Mouse (Mus musculus): ENCODE measurements at regions not wholly inside any gene's neighbourhood (a gene's known extent, or its start where the extent isn't known, plus 50 kb on each side); places are given as distances from the start of the nearest gene placed in this dataset.

DNA sequence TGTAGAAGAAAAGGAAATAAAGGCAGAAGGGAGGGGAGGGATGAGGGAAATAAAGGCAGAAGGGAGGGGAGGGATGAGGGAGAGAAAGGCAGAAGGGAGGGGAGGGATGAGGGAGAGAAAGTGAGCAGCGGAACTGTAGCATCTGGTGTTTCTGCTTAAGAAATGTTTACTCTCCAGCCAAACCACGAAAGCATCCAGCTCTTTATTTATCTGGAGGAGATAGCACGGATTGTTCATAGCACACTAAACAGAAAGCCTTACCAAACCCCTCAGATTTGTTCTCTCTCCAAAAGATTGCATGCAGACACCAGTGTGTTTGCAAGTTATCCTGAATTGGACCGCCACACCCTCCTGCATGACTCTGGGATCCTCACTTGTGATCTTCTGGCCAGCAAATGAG lies 168.4 kb upstream of the Cxcl12 start:
- no peak for DNase-seq (ENCODE audit: low spot score in 2 of 2)

DNA sequence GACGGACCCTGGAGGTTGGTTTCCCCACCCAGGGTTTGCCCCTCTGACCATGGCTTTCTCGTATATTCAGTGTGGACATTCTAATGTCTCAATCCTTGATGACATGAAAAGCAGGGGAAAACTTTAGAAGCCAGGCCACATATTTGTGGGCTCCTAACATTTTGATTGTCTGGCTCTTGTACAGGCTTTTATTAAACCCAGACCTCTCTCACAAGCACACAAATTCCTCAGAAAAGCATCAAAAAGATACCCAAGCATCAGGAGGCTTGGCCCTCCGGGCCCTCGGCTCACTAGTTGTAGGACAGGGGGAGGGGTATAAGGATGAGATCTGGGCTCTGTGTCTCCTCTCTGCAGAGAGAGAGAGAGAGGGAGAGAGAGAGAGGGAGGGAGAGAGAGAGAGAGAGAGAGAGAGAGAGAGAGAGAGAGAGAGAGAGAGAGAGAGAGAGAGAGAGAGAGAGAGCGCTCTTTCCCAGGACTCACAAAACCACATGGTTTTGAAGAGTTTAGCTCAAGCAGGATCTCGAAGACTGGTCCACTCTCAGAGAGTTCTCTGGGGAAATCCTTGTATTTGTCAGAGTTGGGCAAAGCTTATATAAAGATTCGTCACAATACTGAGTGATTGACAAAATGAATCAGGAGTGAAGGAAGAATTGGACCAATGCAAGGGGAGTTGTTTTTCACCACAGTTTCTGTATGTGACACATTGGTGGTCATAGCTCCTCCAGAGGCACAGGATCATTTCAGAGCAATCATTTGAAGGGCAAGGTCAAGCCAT lies 167.2 kb upstream of the Cxcl12 start:
- no peak for DNase-seq (ENCODE audit: low spot score in 2 of 2)

DNA sequence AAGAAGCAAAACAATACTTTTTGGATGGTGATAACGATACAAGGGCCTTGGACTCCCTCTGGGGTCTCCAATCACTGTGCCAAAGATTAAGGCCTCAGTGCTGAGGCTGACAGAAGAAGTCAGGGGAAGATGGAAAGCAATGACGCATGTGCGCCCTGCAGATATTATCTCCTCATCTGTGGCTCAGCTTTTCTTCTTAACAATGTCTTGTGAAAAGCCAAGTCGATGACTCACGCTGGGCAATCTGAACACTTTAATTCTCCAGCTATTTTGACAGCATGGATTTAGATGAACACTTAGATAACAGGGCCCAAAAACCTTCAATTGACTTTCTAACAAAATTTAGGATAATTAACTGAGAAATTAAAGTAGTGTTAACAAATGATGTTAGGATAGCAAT lies 155.7 kb upstream of the Cxcl12 start:
- no peak for DNase-seq (ENCODE audit: low spot score in 2 of 2)

DNA sequence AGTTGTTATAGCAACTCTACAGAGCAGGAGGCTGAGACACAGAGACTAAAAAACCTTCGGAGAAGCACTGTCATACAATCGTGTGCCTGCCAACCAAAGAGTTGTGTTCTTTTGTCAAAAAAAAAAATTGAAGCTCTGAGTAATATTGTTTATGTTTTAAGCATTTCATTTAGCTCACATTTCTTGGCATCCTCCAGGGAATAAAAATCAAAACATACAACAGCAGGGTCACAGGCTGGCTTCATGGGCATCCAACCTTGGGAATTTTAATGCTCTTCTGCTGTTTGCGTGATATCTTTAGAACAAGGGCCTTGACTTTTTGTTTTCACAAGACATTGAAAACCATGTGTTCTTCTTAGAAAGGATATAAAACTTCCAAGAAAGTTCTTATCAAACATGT lies 152.9 kb upstream of the Cxcl12 start:
- no peak for DNase-seq (ENCODE audit: low spot score in 2 of 2)

GRCm38 (mm10) chr6:117021851-117022250 lies 146.5 kb upstream of the Cxcl12 start:
- no peak for DNase-seq (ENCODE audit: low spot score in 2 of 2)

GRCm38 (mm10) chr6:117032042-117032746 lies 136.1 kb upstream of the Cxcl12 start:
- no peak for DNase-seq (ENCODE audit: low spot score in 2 of 2)

DNA sequence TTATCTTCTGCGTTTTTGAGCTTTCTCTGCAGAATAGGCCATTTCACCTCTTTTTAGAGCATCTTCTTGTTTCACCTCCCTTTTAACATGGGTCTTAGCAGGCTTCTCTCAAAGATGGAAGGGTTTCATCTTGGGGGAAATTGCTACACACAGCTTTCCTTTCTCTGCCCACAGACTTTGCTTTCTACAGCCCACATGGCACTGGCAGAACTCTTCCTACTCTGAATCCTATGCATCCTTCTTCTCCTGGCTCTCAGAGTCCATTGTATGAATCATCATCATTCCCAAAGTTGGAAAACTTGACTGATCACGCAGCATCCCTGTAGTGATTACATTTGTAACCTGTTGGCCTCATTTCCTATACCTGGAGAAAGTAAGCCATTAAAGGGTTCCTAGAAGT lies 124.6 kb upstream of the Cxcl12 start:
- DNase-seq (ENCODE audit: low spot score in 2 of 2), result no peak

GRCm38 (mm10) chr6:117049459-117050010 lies 118.8 kb upstream of the Cxcl12 start:
- DNase-seq (ENCODE audit: low spot score in 2 of 2), result no peak

DNA sequence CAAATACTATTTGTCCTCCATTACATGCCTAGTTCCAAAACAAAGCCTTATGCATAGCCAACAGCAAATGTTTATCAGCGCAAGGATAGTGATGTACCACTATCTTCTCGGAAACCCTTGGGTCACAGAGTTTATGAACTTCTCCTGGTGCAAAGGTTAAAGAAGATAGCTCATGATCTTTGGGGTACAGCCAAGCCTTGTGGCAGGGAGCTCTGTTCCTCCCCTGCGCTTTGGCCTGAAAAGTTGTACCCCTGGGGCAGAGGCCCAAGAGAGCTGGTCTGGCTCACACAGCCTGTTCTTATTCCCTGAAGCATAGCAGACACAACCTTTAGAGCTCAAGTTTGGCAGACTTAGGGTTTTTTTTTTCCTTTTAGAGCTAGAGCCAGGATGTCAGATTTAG lies 107.6 kb upstream of the Cxcl12 start:
- DNase-seq (ENCODE audit: low spot score in 2 of 2), result no peak

DNA sequence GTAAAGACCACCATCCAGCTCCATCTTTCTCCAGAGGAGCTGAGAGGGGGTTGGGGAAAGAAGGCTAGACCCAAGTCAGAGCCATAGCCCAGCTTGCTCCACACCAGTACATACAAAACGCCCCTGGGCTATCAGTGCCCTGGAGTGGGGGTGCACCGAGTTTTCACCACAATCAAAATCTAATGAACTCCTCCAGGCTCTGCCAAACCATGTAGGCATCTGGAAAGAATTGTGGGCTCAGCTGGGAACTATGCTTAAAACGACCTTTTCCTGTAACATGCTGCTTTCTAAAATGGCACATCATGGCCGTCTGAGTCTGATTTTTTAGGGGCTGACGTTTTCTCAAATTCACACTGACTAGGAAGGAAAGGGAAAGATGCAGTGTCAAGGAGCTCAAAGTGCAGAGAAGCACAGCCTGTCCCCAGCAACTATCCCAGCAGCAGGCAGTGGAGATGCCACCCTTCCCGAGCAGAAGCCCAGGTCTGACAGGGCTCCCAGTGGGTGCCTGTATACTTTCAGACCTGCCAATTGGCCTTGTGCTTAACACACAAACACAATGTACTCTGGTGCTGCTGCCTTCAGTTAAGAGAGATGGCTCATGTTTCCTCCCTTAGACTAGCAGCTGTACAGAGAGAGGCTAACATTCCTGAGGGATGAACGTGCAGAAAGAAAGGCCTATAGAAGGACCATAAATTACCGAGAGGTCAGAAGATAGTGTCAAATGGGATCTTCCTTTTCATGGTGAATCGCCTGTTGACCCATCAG lies 100.6 kb upstream of the Cxcl12 start:
- DNase-seq (ENCODE audit: low spot score in 2 of 2), result no peak

DNA sequence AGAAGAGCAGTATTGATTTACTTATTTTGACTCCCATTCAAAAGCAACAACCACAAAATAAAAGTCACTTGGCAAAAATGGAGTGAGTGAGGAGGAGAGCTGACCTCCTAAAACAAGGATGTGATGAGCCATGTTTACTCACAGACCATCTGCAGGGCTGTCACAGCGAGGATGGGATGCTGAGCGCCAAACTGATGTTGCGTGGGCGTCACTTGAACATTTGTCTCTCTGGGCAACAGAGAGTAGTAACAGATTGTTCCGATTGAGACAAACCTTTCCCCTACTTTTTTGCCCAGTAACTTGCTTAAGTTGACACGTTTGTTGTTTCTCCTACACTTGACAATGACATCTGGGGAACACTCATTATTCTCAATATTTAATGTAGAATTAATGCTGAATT lies 97.0 kb upstream of the Cxcl12 start:
- peak; percentile 69 to 70 for DNase-seq (ENCODE audit: low spot score in 2 of 2)

GRCm38 (mm10) chr6:117071857-117072256 lies 96.5 kb upstream of the Cxcl12 start:
- no peak for DNase-seq (ENCODE audit: low spot score in 2 of 2)

DNA sequence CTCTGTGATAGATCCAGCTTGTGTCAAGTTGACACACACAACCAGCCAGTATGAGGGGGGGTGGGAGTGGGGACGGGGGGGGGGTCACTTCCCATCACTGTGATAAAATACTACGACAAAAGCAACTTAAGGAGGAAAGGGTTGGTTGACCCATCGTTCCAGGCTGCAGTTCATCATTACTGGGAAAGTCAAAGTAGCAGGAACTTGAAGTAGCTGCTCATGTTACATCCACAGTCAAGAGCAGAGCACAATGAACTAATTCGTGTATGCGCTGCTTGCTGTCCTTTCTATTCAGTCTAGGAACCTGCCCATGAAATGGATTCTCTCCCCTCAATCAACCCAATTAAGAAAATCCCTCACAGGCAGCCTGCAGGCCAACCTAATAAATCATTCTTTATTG lies 88.8 kb upstream of the Cxcl12 start:
- DNase-seq (ENCODE audit: low spot score in 2 of 2), result no peak

GRCm38 (mm10) chr6:117080973-117081372 lies 87.4 kb upstream of the Cxcl12 start:
- no peak for DNase-seq (ENCODE audit: low spot score in 2 of 2)

GRCm38 (mm10) chr6:117084211-117084610 lies 84.1 kb upstream of the Cxcl12 start:
- DNase-seq (ENCODE audit: low spot score in 2 of 2), result no peak

GRCm38 (mm10) chr6:117084833-117085500 lies 83.4 kb upstream of the Cxcl12 start:
- no peak for DNase-seq (ENCODE audit: low spot score in 2 of 2)

DNA sequence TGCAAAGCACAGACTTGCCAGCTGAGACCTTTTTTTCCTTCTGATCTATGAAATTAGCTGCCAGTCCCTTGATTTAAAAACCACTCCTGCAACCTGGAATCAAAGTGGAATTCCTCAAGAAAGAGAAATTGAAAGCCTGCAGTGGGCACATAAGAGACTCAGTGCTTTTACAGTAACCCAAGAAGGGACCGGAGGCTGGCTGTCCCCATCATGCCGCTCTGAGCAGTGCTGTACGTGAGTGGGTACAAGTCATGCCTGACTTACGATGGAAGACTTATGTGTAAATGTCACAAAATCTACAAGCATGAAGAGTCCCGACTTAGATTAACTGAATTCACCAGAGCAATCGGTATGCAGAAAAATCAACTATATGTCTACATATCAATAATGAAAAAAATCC lies 73.6 kb upstream of the Cxcl12 start:
- DNase-seq (ENCODE audit: low spot score in 2 of 2), result no peak

- peak; percentile 10 to 16 for DNase-seq (ENCODE audit: low spot score in 2 of 2)
These were observed 68.5 kb upstream of the Cxcl12 start for GRCm38 (mm10) chr6:117099871-117100270.

DNA sequence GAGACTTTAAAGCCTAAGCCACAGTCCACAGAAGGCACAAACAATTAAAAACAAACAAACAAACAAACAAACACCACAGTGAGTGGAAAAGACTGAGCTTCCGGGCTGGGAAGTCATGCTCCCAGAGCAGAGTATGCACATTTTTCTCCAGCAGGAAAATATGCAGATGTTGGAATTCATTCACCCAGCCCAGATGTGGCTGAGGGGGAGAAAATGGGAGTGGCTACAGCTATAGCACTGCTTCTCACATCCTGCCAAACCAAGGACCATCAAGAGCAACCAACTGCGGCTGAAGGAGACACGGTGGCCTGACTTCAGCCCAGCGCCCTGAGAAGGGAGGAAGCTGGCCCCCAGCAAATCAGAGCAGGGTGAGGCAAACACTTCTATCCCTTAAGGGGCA lies 65.6 kb upstream of the Cxcl12 start:
- DNase-seq (ENCODE audit: low spot score in 2 of 2), result no peak

GRCm38 (mm10) chr6:117104047-117104446 lies 64.3 kb upstream of the Cxcl12 start:
- no peak for DNase-seq (ENCODE audit: low spot score in 2 of 2)

GRCm38 (mm10) chr6:117104463-117104862 lies 63.9 kb upstream of the Cxcl12 start:
- no peak for DNase-seq (ENCODE audit: low spot score in 2 of 2)

- DNase-seq (ENCODE audit: low spot score in 2 of 2), result no peak
These were observed 63.1 kb upstream of the Cxcl12 start for GRCm38 (mm10) chr6:117105182-117105589.

Measured in right cerebral cortex, postnatal 36 days (tissue).